Mouse (Mus musculus) gastrocnemius, adult 8-10 months (tissue): ENCODE results near the gene Zfp704. TPM values are rescaled to one million over a fixed set of nuclear protein-coding genes. Genes with fewer than 3 reads are reported as not detected.

ENCODE experiments used
- DNase-seq, 2 experiments: peaks; one replicate each; pipeline ENCODE4 v3.0.0; 2022; ENCODE audit warnings: low spot score in 2 of 2
- total RNA-seq, 4 experiments: library from RNA; stranded (reverse); gene quantifications; 2 replicates each; pipeline ENCODE4 v1.2.4; 2022

The Zfp704 gene
- total RNA-seq, 4 experiments from 2014 or later: 3.5 to 5.2 (median 4.8) TPM

- DNase-seq: no peak
Measured at GRCm38 (mm10) chr3:9427826-9428225, 182.1 kb downstream of the Zfp704 start.

DNA sequence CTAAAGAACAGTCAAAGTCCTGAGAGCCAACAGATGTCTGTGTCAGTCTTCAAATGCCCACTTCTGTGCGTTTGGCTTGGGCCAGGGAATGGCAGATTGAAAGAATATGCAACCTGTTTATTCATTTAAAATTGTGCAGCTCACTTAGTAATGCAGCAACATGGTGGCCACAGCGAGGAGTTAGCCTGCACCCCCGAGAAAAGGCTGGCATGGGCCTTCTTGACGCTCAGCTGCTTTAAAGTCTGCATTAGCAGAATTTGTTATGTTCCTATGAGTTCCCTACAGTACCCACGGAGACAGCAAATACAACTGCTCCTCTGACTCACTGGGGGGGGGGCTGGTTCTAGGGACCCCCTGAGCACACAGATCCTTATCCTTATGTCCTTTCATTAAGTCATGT, 184.2 kb downstream of the Zfp704 start:
- DNase-seq: no peak

DNA sequence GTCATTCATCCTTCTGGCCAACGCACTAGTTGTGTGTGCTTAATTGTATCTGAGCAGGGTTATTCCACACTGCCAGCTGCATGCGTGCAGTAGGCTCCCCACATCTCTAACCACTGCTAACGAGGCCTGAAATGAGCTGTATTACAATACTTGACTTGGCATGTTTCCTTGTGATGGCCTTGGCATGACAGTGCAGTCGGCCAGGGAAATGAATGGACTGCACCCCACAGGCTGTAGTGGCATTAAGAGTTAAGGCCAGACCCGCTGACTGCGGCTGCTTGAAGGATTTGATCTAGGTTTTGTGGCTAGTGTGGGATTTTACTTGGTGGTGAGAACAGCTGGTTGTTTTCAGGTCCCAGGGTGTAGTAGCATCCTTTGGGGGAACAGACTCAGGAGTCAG, 185.2 kb downstream of the Zfp704 start:
- DNase-seq: no peak

DNA sequence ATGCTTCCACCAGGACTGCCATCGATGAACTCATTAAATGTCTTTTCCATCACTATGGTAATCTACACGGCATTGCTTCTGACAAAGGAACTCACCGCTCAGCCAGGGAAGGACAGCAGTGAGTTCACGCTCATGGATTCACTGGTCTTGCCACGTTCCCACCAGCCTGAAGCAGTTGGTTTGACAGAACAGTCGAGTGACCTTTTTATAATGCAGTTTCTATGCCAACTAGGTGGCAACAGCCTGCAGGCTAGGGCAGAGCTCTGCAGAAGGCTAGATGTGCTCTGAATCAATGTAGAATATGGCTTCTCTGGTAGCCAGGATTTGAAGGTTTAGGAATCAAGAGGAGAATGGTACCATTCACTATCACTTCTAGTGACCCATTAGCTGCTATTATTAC, 186.2 kb downstream of the Zfp704 start:
- DNase-seq: no peak

DNA sequence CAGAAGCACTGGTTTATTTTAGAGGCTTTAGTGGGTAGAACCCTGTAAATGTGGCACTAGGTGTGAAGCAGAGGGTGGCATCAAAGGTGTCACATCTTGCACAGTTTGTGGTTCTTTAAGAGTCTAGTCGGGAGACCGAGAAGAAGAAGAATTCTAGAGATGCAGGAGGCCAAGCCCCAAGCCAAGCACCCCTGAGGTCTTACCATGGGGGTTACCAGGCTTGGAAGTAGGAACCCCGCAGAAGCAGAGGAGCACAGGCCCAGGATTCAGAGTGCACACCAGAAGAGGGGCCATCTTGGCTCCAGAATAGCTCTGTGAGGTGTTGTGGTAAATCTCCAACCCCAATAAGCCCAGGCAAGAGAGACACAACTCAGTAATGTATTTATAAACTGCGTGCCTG, 201.0 kb downstream of the Zfp704 start:
- no peak for DNase-seq

DNA sequence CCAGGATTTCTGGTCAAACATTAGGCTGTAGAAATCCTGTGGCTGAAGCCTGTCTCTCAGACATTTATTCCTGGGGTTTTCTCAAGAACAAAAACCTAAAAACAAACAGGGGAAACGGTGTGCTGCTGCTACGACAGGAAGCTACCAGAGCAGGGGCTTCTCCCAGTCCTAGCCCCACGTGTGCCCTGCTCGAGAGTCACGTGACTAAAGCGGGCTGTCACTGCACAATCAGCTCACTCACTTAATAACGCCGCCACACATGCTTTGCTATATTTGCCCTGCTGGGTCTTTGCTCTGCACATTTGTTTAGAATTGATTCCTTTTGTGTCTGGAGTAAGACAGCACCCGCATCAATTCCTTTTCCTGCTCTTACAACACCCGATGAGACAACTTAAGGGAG, 202.1 kb downstream of the Zfp704 start:
- no peak for DNase-seq

DNA sequence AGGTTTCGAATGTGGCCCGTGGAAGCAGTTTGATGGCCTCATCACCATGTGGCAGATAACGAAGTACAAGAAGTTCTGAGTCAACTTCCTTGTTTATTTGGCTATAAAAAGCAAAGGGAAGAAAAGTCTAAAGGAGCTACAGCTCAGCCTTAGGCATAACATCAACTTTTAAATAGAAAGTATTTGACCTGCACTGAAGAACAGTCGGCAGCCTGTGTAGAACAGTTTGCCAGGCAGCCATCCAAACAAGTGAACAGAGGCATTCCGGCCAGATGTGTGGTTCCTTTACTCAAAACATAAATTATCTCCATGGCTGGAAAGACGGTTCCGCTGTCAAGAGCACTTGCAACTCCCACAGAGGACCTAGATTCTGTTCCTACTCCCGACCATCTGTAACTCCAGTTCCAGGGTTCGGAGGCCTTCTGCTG, 202.8 kb downstream of the Zfp704 start:
- DNase-seq: no peak

DNA sequence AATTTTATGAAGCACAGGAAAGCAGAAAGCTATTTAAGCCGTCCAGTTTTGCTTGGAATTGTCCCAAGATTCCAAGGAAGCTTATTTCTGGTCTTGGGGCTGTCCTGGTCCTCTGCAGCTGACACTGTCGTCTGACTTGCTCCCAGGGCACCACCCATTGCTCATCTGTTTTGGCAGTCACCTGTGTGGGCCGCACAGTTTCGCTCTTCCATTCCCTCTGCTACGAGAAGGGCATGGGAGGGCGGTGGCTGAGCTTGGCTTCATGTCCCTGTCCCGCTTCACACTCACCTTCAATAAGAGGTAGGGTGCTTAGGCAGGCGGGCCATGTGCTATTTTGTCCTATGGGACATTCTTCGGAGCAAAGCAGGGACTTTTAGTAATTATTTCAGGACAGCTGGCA, 204.5 kb downstream of the Zfp704 start:
- DNase-seq: no peak

- no peak for DNase-seq
Measured at GRCm38 (mm10) chr3:9403255-9404050, 206.4 kb downstream of the Zfp704 start.

- DNase-seq: no peak
Measured at GRCm38 (mm10) chr3:9402836-9403235, 207.0 kb downstream of the Zfp704 start.

- no peak for DNase-seq
Measured at GRCm38 (mm10) chr3:9402345-9402744, 207.5 kb downstream of the Zfp704 start.

DNA sequence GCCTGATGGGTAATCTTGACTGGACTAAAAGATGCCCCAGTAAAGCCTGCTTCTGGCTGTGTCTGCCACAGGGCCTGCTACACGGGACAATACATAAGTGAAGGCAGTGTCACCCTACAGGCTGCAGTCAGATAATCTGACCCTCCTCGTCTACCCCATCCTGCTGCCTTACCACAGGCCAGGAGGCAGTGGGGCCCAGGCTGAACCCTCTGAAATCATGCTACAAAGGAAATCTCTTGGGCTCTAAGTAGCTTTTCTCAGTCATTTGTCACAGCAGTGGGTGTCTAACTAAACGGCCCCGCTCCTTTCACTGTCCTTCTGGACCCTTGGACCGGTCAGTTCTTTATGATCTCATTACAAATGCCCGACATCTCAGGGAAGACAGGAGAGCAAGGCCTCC, 208.2 kb downstream of the Zfp704 start:
- DNase-seq: no peak

DNA sequence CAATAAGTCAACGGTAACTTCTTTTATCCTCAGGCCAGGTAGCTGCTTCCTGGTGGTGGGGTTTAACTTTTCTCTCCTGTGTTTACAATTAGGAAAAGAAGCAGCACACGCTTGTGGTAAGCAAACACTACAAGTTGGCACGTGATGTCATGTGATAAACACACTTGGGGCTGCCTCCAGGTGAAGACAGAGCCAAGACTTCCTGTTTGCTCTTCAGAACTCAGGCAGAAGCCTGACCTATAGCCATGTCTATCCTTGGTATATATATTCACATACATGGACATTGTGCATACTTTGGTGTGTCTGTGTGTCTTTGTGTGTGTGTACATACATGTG, 209.0 kb downstream of the Zfp704 start:
- no peak for DNase-seq

DNA sequence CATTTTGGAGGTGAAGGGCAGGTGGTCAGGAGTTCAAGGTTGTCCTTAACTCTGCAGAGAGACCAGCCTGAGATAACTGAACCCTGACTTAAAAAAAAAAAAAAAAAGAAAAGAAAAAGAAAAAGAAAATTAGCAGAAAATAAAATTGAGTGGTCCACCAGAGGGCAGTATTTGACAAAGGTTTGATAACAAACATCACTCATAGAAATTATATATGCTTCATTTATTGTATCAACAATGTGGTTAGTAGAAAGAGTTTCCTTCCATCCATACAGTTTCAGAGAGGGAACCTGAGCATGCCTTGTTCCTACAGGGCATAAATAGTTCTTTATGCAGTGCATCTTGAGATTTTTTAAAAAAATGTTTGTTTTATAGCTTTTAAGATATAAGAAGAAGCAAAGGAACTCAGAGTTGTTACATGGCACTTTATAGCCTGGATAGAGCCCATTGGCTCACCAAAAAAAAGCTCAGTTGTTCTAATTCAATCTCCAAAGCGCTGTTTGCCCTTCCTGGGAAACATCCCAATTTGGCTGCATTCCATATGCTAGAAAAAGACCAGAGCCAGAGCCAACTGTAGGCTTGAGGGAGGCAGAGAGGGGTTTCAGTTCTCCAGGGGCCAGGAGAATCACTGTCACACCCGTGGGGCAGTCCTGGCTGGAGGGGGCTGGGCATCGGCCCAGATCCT, 209.5 kb downstream of the Zfp704 start:
- DNase-seq: no peak

GRCm38 (mm10) chr3:9398271-9398670, 211.6 kb downstream of the Zfp704 start:
- no peak for DNase-seq
